Mouse (Mus musculus) right cerebral cortex, adult 2 months (tissue): ENCODE results near the gene Misp.

Experiments used
- DNase-seq, 2 experiments: peaks; one replicate each; pipeline ENCODE4 v3.0.0; 2021 to 2022; ENCODE audit warnings: low spot score in 2 of 2

Misp gene

DNA sequence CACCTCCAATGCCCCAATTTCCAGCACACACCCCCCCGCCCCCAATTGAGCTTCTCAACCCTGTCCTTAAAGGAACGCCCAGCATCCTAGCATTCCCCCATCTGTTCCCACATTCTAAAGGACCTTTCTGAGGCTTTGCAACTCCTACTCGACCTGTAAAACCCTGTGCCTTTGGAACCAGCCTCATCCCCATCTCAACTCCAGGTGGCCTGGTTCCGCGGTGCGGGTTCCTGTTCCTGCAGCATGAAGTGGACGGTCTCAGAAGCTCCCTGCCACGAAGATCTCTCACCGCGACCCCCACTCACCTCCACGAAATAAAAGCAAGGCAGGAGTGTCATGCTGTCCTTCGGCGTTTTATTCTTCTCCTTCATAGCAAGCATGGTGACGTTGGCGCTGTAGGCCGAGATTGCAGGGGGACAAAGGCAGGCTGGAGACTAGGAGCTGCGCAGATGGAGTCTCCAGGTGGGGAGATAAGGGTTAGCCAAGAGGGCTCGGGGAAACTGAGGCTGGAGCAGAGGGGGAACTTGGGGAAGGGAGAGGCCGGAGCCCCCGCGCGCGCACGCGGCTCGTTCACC, 53.0 kb downstream of the Misp start:
- DNase-seq: no peak

DNA sequence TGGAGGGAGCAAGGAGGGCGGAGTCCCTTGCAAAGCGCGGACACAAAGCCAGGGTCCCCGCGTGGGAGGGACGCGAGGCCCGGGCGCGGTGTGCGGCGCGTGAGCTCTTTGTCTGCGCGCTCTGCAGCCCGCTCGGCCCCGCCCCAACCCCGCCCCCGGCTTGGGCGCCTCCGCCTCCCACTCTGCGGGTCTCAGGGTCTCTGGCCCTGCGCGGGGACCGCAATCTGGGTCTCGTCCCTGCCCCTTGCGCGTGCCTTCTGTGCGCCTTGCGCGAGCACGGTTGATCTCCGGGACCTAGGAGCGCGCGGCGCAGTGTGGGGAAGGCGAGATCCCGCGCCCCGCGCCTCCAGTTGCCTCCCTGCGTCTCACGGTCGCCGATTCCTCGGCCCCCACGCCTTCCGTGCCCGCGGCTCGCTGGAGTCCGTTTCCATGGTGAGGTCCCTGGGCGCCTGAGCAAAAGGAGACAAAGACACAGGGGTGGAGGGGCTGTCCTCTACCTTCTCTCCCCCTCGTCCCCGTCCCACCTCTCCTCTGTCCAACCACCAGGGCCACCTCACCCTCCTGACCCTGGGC, 53.6 kb downstream of the Misp start, which contains the start of the genes Prtn3 and Plppr3:
Gene Prtn3 (plus strand): TSS at position 187 of the 573 bp plus-strand sequence.
Gene Plppr3 (minus strand): TSS at position 345 of the 573 bp plus-strand sequence.
- DNase-seq: no peak

DNA sequence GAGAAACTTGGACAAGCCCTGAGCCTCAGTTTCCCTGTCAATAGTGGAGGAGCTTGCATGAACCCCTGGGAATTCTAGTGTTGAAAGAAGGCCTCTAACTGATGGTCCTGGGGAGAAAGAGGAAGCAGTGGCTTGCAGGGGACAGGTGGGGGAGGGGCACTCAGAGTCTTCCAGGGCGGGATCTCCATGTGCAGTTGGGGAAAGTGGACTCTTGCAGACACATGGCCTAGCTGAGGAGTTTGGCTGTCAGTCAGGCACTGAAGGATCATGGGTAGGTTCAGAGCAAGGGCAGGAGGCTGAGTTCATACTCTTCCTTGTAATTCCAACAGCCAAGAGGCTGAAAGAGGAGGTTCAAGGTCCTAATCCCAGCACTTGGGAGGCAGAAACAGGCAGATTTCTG, 56.4 kb downstream of the Misp start:
- DNase-seq: no peak

- no peak for DNase-seq
These were observed 57.0 kb downstream of the Misp start for GRCm38 (mm10) chr10:79877757-79878156.

DNA sequence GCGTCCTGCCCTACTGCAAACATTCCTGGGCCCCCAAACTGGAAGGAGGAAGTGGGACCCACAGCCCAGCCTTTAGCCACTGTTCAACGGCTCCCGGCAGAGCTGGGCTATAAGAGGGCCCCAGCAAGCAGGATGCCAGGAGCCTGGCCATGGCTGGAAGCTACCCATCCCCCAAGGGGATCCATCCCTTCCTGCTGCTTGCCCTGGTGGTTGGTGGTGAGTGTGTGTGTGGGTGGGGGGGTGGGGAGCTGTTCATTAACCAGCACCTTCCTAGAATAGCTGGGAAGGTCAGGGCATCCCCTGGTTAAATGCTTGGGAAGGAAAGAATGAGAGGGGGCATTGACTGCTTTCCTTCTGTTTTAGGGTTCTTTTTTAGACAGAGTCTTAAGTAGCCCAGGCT, 58.7 kb downstream of the Misp start:
- DNase-seq: no peak
